Mouse (Mus musculus): ENCODE data around the gene Dusp9. TPM values are rescaled to one million over a fixed set of nuclear protein-coding genes. Genes with fewer than 3 reads are reported as not detected.
A peak's percentile ranks its signal among the peaks of the same experiment; 100 is the strongest.

Dusp9 gene
- polyA plus RNA-seq, 1 experiment from 2014 or later = 1.7 TPM

- Histone ChIP-seq H3K27ac (ENCODE audit: low read depth, low read length) (no peak overlapping the region), H3K27me3 (ENCODE audit: control insufficient read depth, insufficient read depth, low read length) (no peaks in the 10 kb centered on the region), H3K4me2 (no peak overlapping the region), H3K4me1 (ENCODE audit: control insufficient read depth, insufficient read depth, low read length) (no peaks in the 10 kb centered on the region), H3K9ac (ENCODE audit: low read length) (no peak overlapping the region), H3K36me3 (ENCODE audit: control insufficient read depth, insufficient read depth, low read length) (no peaks in the 10 kb centered on the region), H3K4me3 (ENCODE audit: low read depth, low read length) (no peak overlapping the region), H3K9me3 (ENCODE audit: control insufficient read depth, low read length) (no peaks in the 10 kb centered on the region)
- ATAC-seq (ENCODE audit: low FRiP score) = no peak
- no peak for DNase-seq (ENCODE audit: low spot score, missing footprints)
Measured at GRCm38 (mm10) chrX:73626981-73627380, 12.2 kb upstream of the Dusp9 start.

- Histone ChIP-seq H3K9me3 (ENCODE audit: control insufficient read depth, low read length) (no peaks in the 10 kb centered on the region), H3K27me3 (ENCODE audit: control insufficient read depth, insufficient read depth, low read length) (peaks cover 43% of the 10 kb centered on the region), H3K4me2 (peak overlapping the region; percentile 22), H3K36me3 (ENCODE audit: control insufficient read depth, insufficient read depth, low read length) (no peaks in the 10 kb centered on the region), H3K4me3 (ENCODE audit: low read depth, low read length) (no peak overlapping the region; the same call in 1 of the 2 replicates), H3K9ac (ENCODE audit: low read length) (no peak overlapping the region), H3K4me1 (ENCODE audit: control insufficient read depth, insufficient read depth, low read length) (0 out of 2 replicates have a peak, but pooled peaks cover 2% of the 10 kb centered on the region), H3K27ac (ENCODE audit: low read depth, low read length) (no peak overlapping the region)
- 16% methylated on average over 18 of the region's 19 CpGs for WGBS
- no peak for ATAC-seq (ENCODE audit: low FRiP score)
- DNase-seq (ENCODE audit: low spot score, missing footprints) = no peak
Measured at GRCm38 (mm10) chrX:73635425-73635824, 3.8 kb upstream of the Dusp9 start.

DNA sequence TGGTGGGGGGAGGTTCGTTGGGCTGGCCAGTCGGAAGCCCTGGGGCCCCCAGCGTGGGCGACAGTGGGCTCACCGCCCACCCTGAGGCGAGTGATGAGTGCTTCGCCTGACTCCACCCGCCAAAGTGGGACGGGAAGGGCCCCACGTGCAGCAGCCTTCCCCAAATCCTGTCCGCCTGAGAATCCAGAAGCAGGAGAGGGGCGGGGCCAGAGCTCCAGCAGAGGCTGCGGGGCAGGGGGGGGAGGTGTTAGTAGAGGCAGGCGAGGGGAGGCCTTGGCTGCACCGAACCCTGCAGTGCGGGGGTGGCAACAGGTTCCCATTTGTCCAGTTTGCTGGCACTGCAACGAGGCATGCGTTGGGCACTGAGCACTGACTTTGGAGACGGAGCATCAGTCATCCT lies 1.8 kb upstream of the Dusp9 start:
- H3K9me3 ChIP-seq (ENCODE audit: control insufficient read depth, low read length) = no peaks in the 10 kb centered on the region
- no peak overlapping the region for H3K9ac ChIP-seq (ENCODE audit: low read length)
- peaks cover 48% of the 10 kb centered on the region for H3K27me3 ChIP-seq (ENCODE audit: control insufficient read depth, insufficient read depth, low read length)
- DNase-seq (ENCODE audit: low spot score, missing footprints) = peak; percentile 84
- 12% methylated on average over 18 of the region's 19 CpGs for WGBS
- 0 out of 2 replicates have a peak, but pooled peaks cover 2% of the 10 kb centered on the region for H3K4me1 ChIP-seq (ENCODE audit: control insufficient read depth, insufficient read depth, low read length)
- no peaks in the 10 kb centered on the region for H3K36me3 ChIP-seq (ENCODE audit: control insufficient read depth, insufficient read depth, low read length)
- no peak overlapping the region for H3K27ac ChIP-seq (ENCODE audit: low read depth, low read length)
- peak overlapping the region; percentile 48 for H3K4me2 ChIP-seq
- H3K4me3 ChIP-seq (ENCODE audit: low read depth, low read length) = peak overlapping the region; percentile 20
- ATAC-seq (ENCODE audit: low FRiP score) = 0 out of 2 replicates have a peak, but pooled peaks have one; percentile 20

DNA sequence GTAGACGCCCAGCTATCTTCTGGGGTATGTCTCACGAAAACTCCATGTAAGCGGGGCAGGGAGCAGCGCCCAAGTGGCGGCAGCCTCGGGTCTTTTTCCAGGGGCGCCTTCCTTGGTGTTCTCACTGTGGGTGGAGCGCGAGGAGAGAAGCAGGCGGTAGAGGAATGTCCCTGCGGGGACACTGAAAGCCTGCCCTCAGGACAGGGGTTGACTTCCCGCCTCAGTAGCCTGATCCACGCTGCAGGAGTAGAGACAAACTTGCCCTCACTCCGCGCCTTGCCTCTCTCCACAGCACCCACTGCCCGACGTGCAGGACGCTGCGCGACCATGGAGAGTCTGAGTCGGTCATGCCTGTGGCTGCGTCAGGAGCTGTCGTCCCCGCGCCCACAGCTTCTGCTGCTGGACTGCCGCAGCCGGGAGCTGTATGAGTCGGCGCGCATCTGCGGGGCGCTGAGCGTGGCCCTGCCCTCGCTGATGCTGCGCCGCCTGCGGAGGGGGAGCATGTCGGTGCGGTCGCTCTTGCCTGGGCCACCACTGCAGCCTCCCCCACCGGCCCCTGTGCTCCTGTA lies 766 bp downstream of the Dusp9 start:
- peak overlapping the region; percentile 29 for H3K4me3 ChIP-seq (ENCODE audit: low read depth, low read length)
- DNase-seq (ENCODE audit: low spot score, missing footprints) = peak; percentile 89
- H3K4me2 ChIP-seq = peak overlapping the region; percentile 53
- H3K27ac ChIP-seq (ENCODE audit: low read depth, low read length) = no peak overlapping the region
- 7% methylated on average over 33 of the region's 41 CpGs for WGBS
- 0 out of 2 replicates have a peak, but pooled peaks have one; percentile 8 for ATAC-seq (ENCODE audit: low FRiP score)
- H3K36me3 ChIP-seq (ENCODE audit: control insufficient read depth, insufficient read depth, low read length) = no peaks in the 10 kb centered on the region
- peaks cover 45% of the 10 kb centered on the region for H3K27me3 ChIP-seq (ENCODE audit: control insufficient read depth, insufficient read depth, low read length)
- H3K9ac ChIP-seq (ENCODE audit: low read length) = no peak overlapping the region
- 0 out of 2 replicates have a peak, but pooled peaks cover 2% of the 10 kb centered on the region for H3K4me1 ChIP-seq (ENCODE audit: control insufficient read depth, insufficient read depth, low read length)
- H3K9me3 ChIP-seq (ENCODE audit: control insufficient read depth, low read length) = no peaks in the 10 kb centered on the region

GRCm38 (mm10) chrX:73645121-73645520 lies 5.9 kb downstream of the Dusp9 start:
- ATAC-seq (ENCODE audit: low FRiP score) = no peak
- no peak overlapping the region for H3K9ac ChIP-seq (ENCODE audit: low read length)
- H3K4me3 ChIP-seq (ENCODE audit: low read depth, low read length) = no peak overlapping the region
- no peaks in the 10 kb centered on the region for H3K4me1 ChIP-seq (ENCODE audit: control insufficient read depth, insufficient read depth, low read length)
- peaks cover 8% of the 10 kb centered on the region for H3K27me3 ChIP-seq (ENCODE audit: control insufficient read depth, insufficient read depth, low read length)
- 38% methylated on average over 4 of the region's 4 CpGs for WGBS
- H3K36me3 ChIP-seq (ENCODE audit: control insufficient read depth, insufficient read depth, low read length) = no peaks in the 10 kb centered on the region
- no peak overlapping the region for H3K27ac ChIP-seq (ENCODE audit: low read depth, low read length)
- H3K9me3 ChIP-seq (ENCODE audit: control insufficient read depth, low read length) = no peaks in the 10 kb centered on the region
- H3K4me2 ChIP-seq = no peak overlapping the region
- DNase-seq (ENCODE audit: low spot score, missing footprints) = no peak

GRCm38 (mm10) chrX:73650869-73651268 lies 11.7 kb downstream of the Dusp9 start:
- Histone ChIP-seq H3K27ac (ENCODE audit: low read depth, low read length) (no peak overlapping the region), H3K9me3 (ENCODE audit: control insufficient read depth, low read length) (no peaks in the 10 kb centered on the region), H3K27me3 (ENCODE audit: control insufficient read depth, insufficient read depth, low read length) (no peaks in the 10 kb centered on the region; the same call in 1 of the 2 replicates), H3K4me1 (ENCODE audit: control insufficient read depth, insufficient read depth, low read length) (no peaks in the 10 kb centered on the region), H3K4me2 (no peak overlapping the region), H3K9ac (ENCODE audit: low read length) (no peak overlapping the region), H3K4me3 (ENCODE audit: low read depth, low read length) (no peak overlapping the region), H3K36me3 (ENCODE audit: control insufficient read depth, insufficient read depth, low read length) (no peaks in the 10 kb centered on the region)
- WGBS = 81% methylated on average over 3 of the region's 3 CpGs
- DNase-seq (ENCODE audit: low spot score, missing footprints) (no peak), ATAC-seq (ENCODE audit: low FRiP score) (no peak)

DNA sequence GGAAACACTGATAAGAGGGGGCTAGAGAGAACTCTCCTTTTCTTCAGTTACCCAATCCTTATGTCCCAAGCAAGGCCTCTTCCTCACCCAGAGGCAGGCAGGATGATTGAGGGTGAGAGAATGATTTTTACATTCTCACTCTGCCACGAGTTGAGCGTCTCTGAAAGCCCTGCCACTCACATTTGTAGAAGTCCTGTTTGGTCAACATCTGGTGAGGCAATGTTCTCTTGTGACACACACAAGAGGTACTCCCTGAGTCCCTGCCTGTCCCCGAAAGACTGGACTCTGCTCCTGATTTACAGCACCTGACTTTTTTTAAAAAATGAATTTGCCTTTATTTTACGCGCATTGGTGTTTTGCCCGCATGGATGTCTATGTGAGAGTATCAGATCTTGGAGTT lies 14.2 kb downstream of the Dusp9 start:
- Histone ChIP-seq H3K27ac (ENCODE audit: low read depth, low read length) (no peak overlapping the region), H3K9me3 (ENCODE audit: control insufficient read depth, low read length) (no peaks in the 10 kb centered on the region), H3K4me1 (ENCODE audit: control insufficient read depth, insufficient read depth, low read length) (no peaks in the 10 kb centered on the region), H3K9ac (ENCODE audit: low read length) (no peak overlapping the region), H3K4me2 (no peak overlapping the region), H3K36me3 (ENCODE audit: control insufficient read depth, insufficient read depth, low read length) (no peaks in the 10 kb centered on the region), H3K4me3 (ENCODE audit: low read depth, low read length) (no peak overlapping the region), H3K27me3 (ENCODE audit: control insufficient read depth, insufficient read depth, low read length) (no peaks in the 10 kb centered on the region; the same call in 1 of the 2 replicates)
- DNase-seq (ENCODE audit: low spot score, missing footprints) (no peak), ATAC-seq (ENCODE audit: low FRiP score) (no peak)
- 87% methylated on average over 6 of the region's 6 CpGs for WGBS

DNA sequence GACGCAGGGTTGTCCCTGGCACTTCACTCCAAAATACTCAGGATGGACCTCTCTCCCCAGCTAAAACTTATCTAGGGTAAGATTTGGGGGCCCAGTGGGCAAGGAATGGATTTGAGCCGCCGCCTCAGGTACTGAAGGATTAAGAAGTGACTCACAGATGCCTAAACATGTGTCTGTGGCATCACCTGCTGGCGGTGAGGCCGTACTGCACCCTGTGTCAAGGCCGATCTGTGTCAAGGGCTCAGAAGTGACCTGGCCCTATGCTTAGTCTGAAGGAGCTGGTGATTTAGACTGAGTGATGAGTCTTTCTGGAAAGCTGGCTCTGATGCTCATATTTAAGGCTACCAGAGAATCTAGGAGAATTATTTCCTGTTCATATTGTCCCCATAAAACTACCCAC lies 15.0 kb downstream of the Dusp9 start:
- ATAC-seq (ENCODE audit: low FRiP score) (peak; percentile 63; the same call in 1 of the 2 replicates), DNase-seq (ENCODE audit: low spot score, missing footprints) (peak; percentile 94)
- WGBS = 16% methylated on average over 6 of the region's 6 CpGs
- H3K4me1 ChIP-seq (ENCODE audit: control insufficient read depth, insufficient read depth, low read length) = peaks cover 2% of the 10 kb centered on the region; the same call in 1 of the 2 replicates
- H3K27ac ChIP-seq (ENCODE audit: low read depth, low read length) = no peak overlapping the region
- H3K4me3 ChIP-seq (ENCODE audit: low read depth, low read length) = no peak overlapping the region
- no peaks in the 10 kb centered on the region for H3K36me3 ChIP-seq (ENCODE audit: control insufficient read depth, insufficient read depth, low read length)
- H3K9ac ChIP-seq (ENCODE audit: low read length) = no peak overlapping the region
- no peaks in the 10 kb centered on the region for H3K9me3 ChIP-seq (ENCODE audit: control insufficient read depth, low read length)
- H3K4me2 ChIP-seq = no peak overlapping the region
- no peaks in the 10 kb centered on the region; the same call in 1 of the 2 replicates for H3K27me3 ChIP-seq (ENCODE audit: control insufficient read depth, insufficient read depth, low read length)

GRCm38 (mm10) chrX:73655529-73655928 lies 16.3 kb downstream of the Dusp9 start:
- Histone ChIP-seq H3K9ac (ENCODE audit: low read length) (no peak overlapping the region), H3K4me3 (ENCODE audit: low read depth, low read length) (no peak overlapping the region), H3K4me1 (ENCODE audit: control insufficient read depth, insufficient read depth, low read length) (peaks cover 3% of the 10 kb centered on the region; the same call in 1 of the 2 replicates), H3K27ac (ENCODE audit: low read depth, low read length) (no peak overlapping the region), H3K36me3 (ENCODE audit: control insufficient read depth, insufficient read depth, low read length) (no peaks in the 10 kb centered on the region), H3K9me3 (ENCODE audit: control insufficient read depth, low read length) (no peaks in the 10 kb centered on the region), H3K4me2 (no peak overlapping the region), H3K27me3 (ENCODE audit: control insufficient read depth, insufficient read depth, low read length) (no peaks in the 10 kb centered on the region; the same call in 1 of the 2 replicates)
- 77% methylated on average over 3 of the region's 3 CpGs for WGBS
- no peak for ATAC-seq (ENCODE audit: low FRiP score)
- no peak for DNase-seq (ENCODE audit: low spot score, missing footprints)

Measured in midbrain, embryonic 11.5 days (tissue).